Mouse (Mus musculus): ENCODE measurements around the gene Vps29.

DNA sequence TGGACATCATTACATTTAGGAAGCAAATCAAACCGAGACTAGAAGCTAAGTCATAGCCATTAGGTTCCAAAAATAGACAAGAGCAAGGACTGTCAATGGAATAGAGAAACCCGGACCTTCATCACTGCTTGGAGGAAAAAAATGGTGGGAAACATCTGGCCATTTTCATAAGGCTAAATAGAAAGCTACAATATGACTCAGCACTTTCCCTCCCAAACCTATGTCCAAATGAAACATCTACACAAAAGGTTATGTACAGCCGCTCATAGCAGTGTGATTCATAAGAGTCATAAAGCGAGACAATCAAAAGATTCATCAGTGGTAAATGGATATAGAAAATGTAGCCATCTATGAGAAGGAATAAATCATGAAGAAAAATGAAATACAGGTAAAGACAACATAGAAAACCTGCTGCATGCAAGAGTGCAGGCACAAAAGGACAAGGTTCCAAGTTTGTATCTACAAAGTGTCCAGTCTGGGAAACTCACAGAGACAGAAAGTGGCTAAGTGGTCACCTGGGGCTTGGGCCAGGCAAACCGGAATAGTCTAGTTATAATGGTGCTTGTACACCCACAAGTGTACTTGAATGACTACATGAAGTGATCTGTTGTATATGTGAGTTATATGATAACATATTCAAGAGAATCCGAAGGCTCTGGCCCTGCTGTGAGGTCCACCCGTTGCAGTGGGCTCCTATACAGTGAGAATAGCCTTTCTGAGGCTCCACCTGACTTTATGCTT, 17.4 kb upstream of the Vps29 start:
- TF ChIP-seq EP300 (IDR thresholded peaks at IDR 0.05; ENCODE audit: insufficient read depth, low read depth, low read length) (no peak), CTCF (IDR thresholded peaks at IDR 0.05) (no peak), POLR2A (IDR thresholded peaks at IDR 0.05; ENCODE audit: insufficient read depth, low read depth, low read length) (no peak)

Measured in heart, adult 2 months (tissue).